Mouse (Mus musculus) heart, embryonic 10.5 days (tissue): Measurements from ENCODE around the gene Rasgef1b. TPM values are rescaled to one million over a fixed set of nuclear protein-coding genes. Genes with fewer than 3 reads are reported as not detected.

Experiments
- DNase-seq: peaks from one replicate; pipeline ENCODE4 v3.0.0-alpha.2; 2017; ENCODE audit warnings: low spot score
- H3K27ac ChIP-seq: fragments of 300-500 bp; sonication (generic); 2 replicates; pipeline ENCODE4 v1.5.1; 2016; ENCODE audit warnings: mild to moderate bottlenecking
- H3K27me3 ChIP-seq: fragments of 300-500 bp; sonication (generic); 2 replicates; pipeline ENCODE4 v1.6.1; 2016; ENCODE audit warnings: mild to moderate bottlenecking; ENCODE audit not compliant: poor library complexity, insufficient read depth, severe bottlenecking
- H3K36me3 ChIP-seq: fragments of 300-500 bp; sonication (generic); 2 replicates; pipeline ENCODE4 v1.6.1; 2016; ENCODE audit warnings: mild to moderate bottlenecking, moderate library complexity
- H3K4me1 ChIP-seq: fragments of 300-500 bp; sonication (generic); 2 replicates; pipeline ENCODE4 v1.6.1; 2016; ENCODE audit warnings: mild to moderate bottlenecking
- H3K4me3 ChIP-seq: fragments of 300-500 bp; sonication (generic); 2 replicates; pipeline ENCODE4 v1.5.1; 2016; ENCODE audit warnings: mild to moderate bottlenecking, moderate library complexity
- H3K9me3 ChIP-seq: fragments of 300-500 bp; sonication (generic); 2 replicates; pipeline ENCODE4 v1.6.1; 2016; ENCODE audit warnings: mild to moderate bottlenecking, moderate library complexity
- WGBS: fragments of 180-500 bp; shearing (Covaris S2); methylation state at CpG from one replicate; pipeline ENCODE4 v1.1.7; 2016; 5-methylcytosine and 5-hydroxymethylcytosine counted together
- polyA plus RNA-seq: library from polyadenylated mRNA; unstranded; fragments of >200 nt; fragmentation: Nextera tagmentation; extraction: Ambion mirVana; gene quantifications from 2 replicates; pipeline ENCODE4 v1.2.1, GENCODE M21; 2016

The Rasgef1b gene
- polyA plus RNA-seq, 1 experiment from 2014 or later, result 20.6 TPM

GRCm38 (mm10) chr5:99432471-99432870 is 296.4 kb downstream of the Rasgef1b start:
- H3K27ac ChIP-seq, result no peak overlapping the region
- peaks cover 15% of the 10 kb centered on the region; the same call in 1 of the 2 replicates for H3K4me1 ChIP-seq
- DNase-seq, result no peak
- no peaks in the 10 kb centered on the region for H3K27me3 ChIP-seq
- no peaks in the 10 kb centered on the region for H3K9me3 ChIP-seq
- WGBS, result 90% methylated on average over 8 of the region's 8 CpGs
- H3K4me3 ChIP-seq, result no peak overlapping the region
- no peaks in the 10 kb centered on the region for H3K36me3 ChIP-seq

GRCm38 (mm10) chr5:99429273-99429672 is 299.6 kb downstream of the Rasgef1b start:
- H3K27me3 ChIP-seq, result no peaks in the 10 kb centered on the region
- no peak for DNase-seq
- H3K27ac ChIP-seq, result peak overlapping the region; percentile 10; the same call in 1 of the 2 replicates
- H3K4me3 ChIP-seq, result no peak overlapping the region
- H3K36me3 ChIP-seq, result no peaks in the 10 kb centered on the region
- WGBS, result 92% methylated on average over 8 of the region's 8 CpGs
- no peaks in the 10 kb centered on the region for H3K9me3 ChIP-seq
- 0 out of 2 replicates have a peak, but pooled peaks cover 4% of the 10 kb centered on the region for H3K4me1 ChIP-seq

- WGBS, result 67% methylated on average over 5 of the region's 5 CpGs
- DNase-seq, result no peak
- Histone ChIP-seq H3K27ac (no peak overlapping the region), H3K36me3 (no peaks in the 10 kb centered on the region), H3K27me3 (no peaks in the 10 kb centered on the region), H3K9me3 (no peaks in the 10 kb centered on the region), H3K4me1 (0 out of 2 replicates have a peak, but pooled peaks cover 4% of the 10 kb centered on the region), H3K4me3 (no peak overlapping the region)
Observed at GRCm38 (mm10) chr5:99428648-99429047, 300.2 kb downstream of the Rasgef1b start.

- no peaks in the 10 kb centered on the region for H3K36me3 ChIP-seq
- H3K27ac ChIP-seq, result no peak overlapping the region
- 68% methylated on average over 5 of the region's 5 CpGs for WGBS
- H3K4me3 ChIP-seq, result no peak overlapping the region
- H3K9me3 ChIP-seq, result no peaks in the 10 kb centered on the region
- H3K4me1 ChIP-seq, result 0 out of 2 replicates have a peak, but pooled peaks cover 2% of the 10 kb centered on the region
- no peak for DNase-seq
- H3K27me3 ChIP-seq, result 0 out of 2 replicates have a peak, but pooled peaks cover 4% of the 10 kb centered on the region
Observed at GRCm38 (mm10) chr5:99423271-99423670, 305.6 kb downstream of the Rasgef1b start.

GRCm38 (mm10) chr5:99422856-99423255 is 306.0 kb downstream of the Rasgef1b start:
- H3K4me1 ChIP-seq, result 0 out of 2 replicates have a peak, but pooled peaks cover 2% of the 10 kb centered on the region
- no peaks in the 10 kb centered on the region for H3K9me3 ChIP-seq
- WGBS, result 90% methylated on average over 4 of the region's 4 CpGs
- no peaks in the 10 kb centered on the region for H3K36me3 ChIP-seq
- no peak for DNase-seq
- no peak overlapping the region for H3K4me3 ChIP-seq
- no peak overlapping the region for H3K27ac ChIP-seq
- H3K27me3 ChIP-seq, result 0 out of 2 replicates have a peak, but pooled peaks cover 4% of the 10 kb centered on the region

- Histone ChIP-seq H3K36me3 (no peaks in the 10 kb centered on the region), H3K9me3 (no peaks in the 10 kb centered on the region), H3K4me3 (no peak overlapping the region), H3K27ac (no peak overlapping the region), H3K27me3 (peaks cover 4% of the 10 kb centered on the region; the same call in 1 of the 2 replicates), H3K4me1 (0 out of 2 replicates have a peak, but pooled peaks cover 2% of the 10 kb centered on the region)
- DNase-seq, result no peak
- 79% methylated on average over 6 of the region's 6 CpGs for WGBS
Observed at GRCm38 (mm10) chr5:99422092-99422491, 306.8 kb downstream of the Rasgef1b start.

GRCm38 (mm10) chr5:99419872-99420271 is 309.0 kb downstream of the Rasgef1b start:
- Histone ChIP-seq H3K4me3 (no peak overlapping the region), H3K4me1 (0 out of 2 replicates have a peak, but pooled peaks cover 2% of the 10 kb centered on the region), H3K9me3 (no peaks in the 10 kb centered on the region), H3K36me3 (no peaks in the 10 kb centered on the region), H3K27me3 (peaks cover 8% of the 10 kb centered on the region; the same call in 1 of the 2 replicates), H3K27ac (no peak overlapping the region)
- no peak for DNase-seq
- WGBS, result 44% methylated on average over 2 of the region's 2 CpGs

- 88% methylated on average over 21 of the region's 21 CpGs for WGBS
- H3K9me3 ChIP-seq, result no peaks in the 10 kb centered on the region
- no peak for DNase-seq
Observed at GRCm38 (mm10) chr5:99416902-99417301, 312.0 kb downstream of the Rasgef1b start.

GRCm38 (mm10) chr5:99415676-99416075 is 313.2 kb downstream of the Rasgef1b start:
- H3K27ac ChIP-seq, result no peak overlapping the region
- 86% methylated on average over 12 of the region's 12 CpGs for WGBS
- H3K9me3 ChIP-seq, result no peaks in the 10 kb centered on the region
- H3K27me3 ChIP-seq, result peaks cover 8% of the 10 kb centered on the region; the same call in 1 of the 2 replicates
- no peak overlapping the region for H3K4me3 ChIP-seq
- H3K4me1 ChIP-seq, result 0 out of 2 replicates have a peak, but pooled peaks cover 2% of the 10 kb centered on the region
- H3K36me3 ChIP-seq, result no peaks in the 10 kb centered on the region
- DNase-seq, result no peak

More at GRCm38 (mm10) chr5:99416902-99417301, 312.0 kb downstream of the Rasgef1b start:
- H3K27me3 ChIP-seq, result peaks cover 8% of the 10 kb centered on the region; the same call in 1 of the 2 replicates
- no peak overlapping the region for H3K4me3 ChIP-seq
- H3K4me1 ChIP-seq, result 0 out of 2 replicates have a peak, but pooled peaks cover 2% of the 10 kb centered on the region
- no peaks in the 10 kb centered on the region for H3K36me3 ChIP-seq
- H3K27ac ChIP-seq, result no peak overlapping the region

GRCm38 (mm10) chr5:99415049-99415448 is 313.8 kb downstream of the Rasgef1b start:
- H3K27ac ChIP-seq, result no peak overlapping the region
- 0 out of 2 replicates have a peak, but pooled peaks cover 2% of the 10 kb centered on the region for H3K4me1 ChIP-seq
- no peak for DNase-seq
- no peak overlapping the region for H3K4me3 ChIP-seq
- H3K36me3 ChIP-seq, result no peaks in the 10 kb centered on the region
- no peaks in the 10 kb centered on the region for H3K9me3 ChIP-seq
- WGBS, result 78% methylated on average over 2 of the region's 2 CpGs
- peaks cover 8% of the 10 kb centered on the region; the same call in 1 of the 2 replicates for H3K27me3 ChIP-seq

- Histone ChIP-seq H3K27me3 (peaks cover 8% of the 10 kb centered on the region; the same call in 1 of the 2 replicates), H3K27ac (no peak overlapping the region), H3K36me3 (no peaks in the 10 kb centered on the region), H3K4me3 (no peak overlapping the region), H3K4me1 (0 out of 2 replicates have a peak, but pooled peaks cover 2% of the 10 kb centered on the region), H3K9me3 (no peaks in the 10 kb centered on the region)
- DNase-seq, result no peak
- 85% methylated on average over 6 of the region's 6 CpGs for WGBS
Observed at GRCm38 (mm10) chr5:99414293-99414692, 314.6 kb downstream of the Rasgef1b start.

- Histone ChIP-seq H3K9me3 (no peaks in the 10 kb centered on the region), H3K36me3 (no peaks in the 10 kb centered on the region), H3K4me3 (no peak overlapping the region), H3K4me1 (0 out of 2 replicates have a peak, but pooled peaks cover under 1% of the 10 kb centered on the region), H3K27ac (no peak overlapping the region), H3K27me3 (peaks cover 5% of the 10 kb centered on the region; the same call in 1 of the 2 replicates)
- WGBS, result 66% methylated on average over 1 of the region's 1 CpGs
- DNase-seq, result no peak
Observed at GRCm38 (mm10) chr5:99413851-99414250, 315.0 kb downstream of the Rasgef1b start.

GRCm38 (mm10) chr5:99413391-99413790 is 315.5 kb downstream of the Rasgef1b start:
- Histone ChIP-seq H3K4me3 (no peak overlapping the region), H3K9me3 (no peaks in the 10 kb centered on the region), H3K36me3 (no peaks in the 10 kb centered on the region), H3K27me3 (peaks cover 4% of the 10 kb centered on the region; the same call in 1 of the 2 replicates), H3K27ac (no peak overlapping the region), H3K4me1 (no peaks in the 10 kb centered on the region)
- DNase-seq, result no peak
- 85% methylated on average over 9 of the region's 9 CpGs for WGBS
